Mouse (Mus musculus) testis, postnatal 14 days (tissue): ENCODE measurements around the gene Swi5.
"Not testable (repeated sequence)": the region's sequence is repeated elsewhere in the genome, so short reads cannot be mapped to it uniquely, and the experiment has no call there.

Experiments used
- DNase-seq: peaks from one replicate; pipeline ENCODE4 v3.0.0; 2021; ENCODE audit warnings: low spot score

Swi5 gene

GRCm38 (mm10) chr2:32311443-32312317 lies 23.8 kb upstream of the Swi5 start:
- DNase-seq, result no peak

DNA sequence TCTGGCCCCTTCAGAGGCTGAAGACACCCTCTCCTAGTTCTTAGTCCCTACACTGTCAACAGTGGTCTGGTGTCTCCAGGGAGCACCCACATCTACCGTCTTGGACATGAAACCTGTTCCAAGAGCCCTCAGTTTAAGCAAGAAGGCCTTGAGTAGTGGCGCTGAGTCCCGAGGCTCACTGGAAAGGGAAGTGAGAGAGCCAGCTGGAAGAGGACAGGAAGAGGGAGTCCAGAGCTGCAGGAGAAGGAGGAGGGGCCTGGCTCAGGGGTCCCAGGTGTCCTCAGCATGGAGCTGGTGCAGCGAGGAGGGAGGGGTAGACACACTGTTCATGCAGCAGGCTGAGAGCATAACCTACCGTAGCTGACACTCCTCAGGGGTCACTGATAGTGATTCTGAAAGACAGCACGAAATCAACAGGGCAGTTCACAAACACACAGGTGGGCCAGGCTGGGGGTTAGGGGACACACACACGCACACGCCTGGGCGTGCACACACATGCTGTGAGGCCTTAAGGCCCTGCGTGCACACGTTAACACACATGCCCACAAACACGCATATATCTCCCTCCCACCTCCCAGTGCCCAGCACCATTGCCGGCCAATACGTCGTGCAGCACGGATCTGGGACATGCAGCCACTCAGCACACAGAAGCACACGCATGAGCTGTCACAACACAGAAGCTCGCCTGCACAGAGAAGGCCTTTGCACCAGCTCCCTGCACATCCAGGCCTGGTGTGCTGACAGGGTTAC lies 22.4 kb upstream of the Swi5 start:
- DNase-seq, result no peak

DNA sequence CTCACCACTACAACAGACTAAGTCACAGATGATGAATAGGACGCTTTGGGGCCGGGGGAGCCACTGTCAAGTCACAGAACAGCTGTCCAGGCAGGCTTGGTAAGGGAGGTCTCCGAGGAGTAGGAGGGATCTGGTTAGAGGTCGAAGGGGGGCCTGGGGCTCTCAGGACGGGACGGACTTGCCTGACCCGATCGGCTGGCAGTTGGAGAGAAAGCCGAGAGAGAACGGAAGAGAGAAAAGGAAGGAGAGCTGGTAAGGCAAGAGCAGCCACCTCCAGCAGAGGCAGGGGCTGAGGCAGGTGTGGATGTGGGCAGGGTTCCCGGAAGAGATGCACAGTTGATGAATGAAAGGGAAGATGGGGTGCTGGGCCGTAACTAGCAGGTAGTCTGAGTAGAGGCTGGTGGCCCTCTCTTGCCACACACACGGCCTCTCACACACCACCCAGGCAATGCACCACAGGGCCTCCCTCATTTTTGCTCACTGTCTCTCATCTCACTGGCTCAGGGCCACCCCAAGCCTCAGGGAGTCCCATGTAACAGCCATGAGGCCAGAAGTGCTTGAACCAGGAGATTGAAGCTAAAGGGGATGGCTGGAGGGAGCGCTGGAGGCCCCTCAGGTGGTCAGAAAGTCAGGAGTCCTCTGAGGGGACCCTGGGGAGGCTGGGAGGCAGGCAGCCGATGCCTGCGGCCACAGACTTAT lies 21.1 kb upstream of the Swi5 start:
- DNase-seq, result no peak

GRCm38 (mm10) chr2:32307941-32308760 lies 20.3 kb upstream of the Swi5 start:
- DNase-seq, result no peak

- DNase-seq, result no peak
These were observed 19.4 kb upstream of the Swi5 start for GRCm38 (mm10) chr2:32307247-32307798.

- DNase-seq, result no peak
These were observed 18.3 kb upstream of the Swi5 start for GRCm38 (mm10) chr2:32306176-32306575.

GRCm38 (mm10) chr2:32305668-32306067 lies 17.8 kb upstream of the Swi5 start:
- no peak for DNase-seq

DNA sequence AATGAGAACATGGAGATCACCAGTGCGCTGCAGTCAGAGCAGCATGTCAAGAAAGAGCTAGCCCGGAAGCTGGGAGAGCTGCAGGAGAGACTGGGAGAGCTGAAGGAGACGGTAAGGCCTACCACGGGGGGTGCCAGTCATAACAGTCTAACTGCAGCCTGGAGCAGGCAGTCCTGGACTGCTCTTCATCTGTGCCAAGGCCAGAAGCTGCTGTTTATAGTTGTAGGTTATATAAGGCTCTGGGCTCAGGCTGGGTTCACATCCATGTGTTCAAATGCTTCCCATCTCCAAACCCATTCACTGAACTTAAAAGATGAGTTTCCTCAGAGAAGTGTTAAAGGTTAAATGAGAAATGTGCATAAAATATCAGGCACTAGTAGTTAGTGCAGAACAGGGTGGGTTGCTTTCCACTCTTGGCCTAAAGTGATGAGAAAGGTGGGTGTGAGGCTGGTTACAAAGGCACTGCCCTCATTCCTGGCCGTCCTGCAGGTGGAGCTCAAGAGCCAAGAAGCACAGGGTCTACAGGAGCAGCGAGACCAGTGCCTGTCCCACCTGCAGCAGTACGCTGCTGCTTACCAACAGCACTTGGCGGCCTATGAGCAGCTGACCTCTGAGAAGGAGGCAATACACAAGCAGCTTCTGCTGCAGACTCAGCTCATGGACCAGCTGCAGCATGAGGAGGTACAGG lies 16.4 kb upstream of the Swi5 start:
- DNase-seq, result no peak

DNA sequence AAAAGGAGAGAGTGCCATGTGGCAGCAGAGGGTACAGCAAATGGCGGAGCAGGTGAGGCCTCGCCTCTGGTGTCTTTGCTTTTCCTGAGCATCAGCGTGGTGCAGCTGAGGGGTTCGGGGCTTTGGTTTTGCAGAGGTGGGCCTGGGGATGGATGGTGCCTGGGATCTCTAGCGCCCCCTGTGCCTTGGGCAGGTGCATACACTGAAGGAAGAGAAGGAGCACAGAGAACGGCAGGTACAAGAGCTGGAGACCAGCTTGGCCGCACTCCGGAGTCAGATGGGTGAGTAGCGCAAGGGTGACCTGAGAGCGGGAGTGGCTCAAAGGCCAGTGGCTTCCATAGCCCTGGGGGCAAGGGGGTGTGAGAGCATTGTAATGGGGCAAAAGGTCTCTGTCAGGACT lies 15.1 kb upstream of the Swi5 start:
- DNase-seq, result no peak

DNA sequence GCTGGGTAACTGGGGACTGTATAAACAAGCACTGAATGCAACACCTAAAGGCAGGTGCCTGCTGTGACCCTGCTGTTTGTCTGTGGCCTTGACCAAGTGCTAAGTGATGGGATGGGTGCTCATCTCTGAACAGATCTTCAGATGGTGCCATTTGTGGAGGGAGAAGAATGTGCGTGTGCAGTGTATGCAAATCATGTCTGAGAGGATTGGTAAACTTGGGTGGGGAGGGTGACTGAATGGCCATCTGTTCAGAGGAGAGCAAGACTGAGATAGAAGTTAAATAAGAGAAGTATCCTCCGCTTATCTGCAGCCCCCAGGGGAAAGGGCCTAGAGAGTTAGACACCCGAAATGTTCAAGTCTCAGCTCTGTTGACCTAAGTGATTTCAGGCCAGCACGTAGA lies 11.6 kb upstream of the Swi5 start:
- DNase-seq, result no peak

DNA sequence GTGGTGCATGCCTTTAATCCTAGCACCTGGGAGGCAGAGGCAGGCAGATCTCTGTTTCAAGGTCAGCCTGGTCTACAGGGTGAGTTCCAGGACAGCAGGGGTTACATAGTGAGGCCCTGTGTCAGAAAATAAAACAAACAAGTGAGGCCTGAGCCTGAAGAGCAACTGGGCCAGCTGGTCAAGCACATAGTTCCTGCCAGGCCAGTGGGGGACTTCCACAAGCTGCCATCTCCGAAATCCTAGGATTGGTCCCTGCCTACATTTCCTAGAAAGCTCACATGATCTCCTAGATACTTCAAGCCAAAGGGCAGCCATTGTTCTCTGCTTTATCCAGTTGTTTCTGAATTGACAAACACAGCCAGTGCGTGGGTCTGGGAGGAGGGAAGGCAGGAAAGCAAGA lies 8.0 kb upstream of the Swi5 start:
- DNase-seq, result not testable (repeated sequence)

GRCm38 (mm10) chr2:32295285-32295684 lies 7.4 kb upstream of the Swi5 start:
- no peak for DNase-seq

GRCm38 (mm10) chr2:32294348-32294747 lies 6.5 kb upstream of the Swi5 start:
- DNase-seq, result no peak

- no peak for DNase-seq
These were observed 1.7 kb upstream of the Swi5 start for GRCm38 (mm10) chr2:32289578-32289977.

- no peak for DNase-seq
These were observed 576 bp upstream of the Swi5 start for GRCm38 (mm10) chr2:32288371-32288931.

DNA sequence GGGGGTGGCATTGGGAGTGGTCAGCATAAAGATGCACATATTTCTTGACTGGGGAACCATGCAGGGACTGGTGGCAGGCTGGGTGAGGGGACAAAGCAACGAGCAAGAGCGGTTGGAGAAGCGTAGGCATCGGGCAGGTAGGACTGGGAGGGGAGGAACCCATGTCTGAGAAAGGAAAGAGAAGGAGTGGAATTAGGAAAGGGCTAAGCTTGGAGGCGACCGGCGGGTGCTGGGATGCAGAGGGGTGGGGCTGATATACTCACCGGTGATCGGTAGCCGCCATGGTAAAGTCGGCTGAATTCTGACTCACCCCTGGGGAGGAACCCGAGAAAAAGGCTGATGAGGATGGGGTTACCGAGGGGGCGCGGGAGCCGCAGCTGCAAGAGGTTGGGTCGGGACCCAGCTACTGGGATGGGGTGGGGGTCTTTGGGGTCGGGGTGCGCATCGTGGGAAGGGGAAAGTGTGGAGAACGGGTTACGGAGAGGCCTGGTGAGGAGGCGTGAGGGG lies 488 bp downstream of the Swi5 start, which contains the start of gene Golga2:
TSS of gene Golga2 (plus strand) at position 51 of the 507 bp plus-strand sequence.
- no peak for DNase-seq

DNA sequence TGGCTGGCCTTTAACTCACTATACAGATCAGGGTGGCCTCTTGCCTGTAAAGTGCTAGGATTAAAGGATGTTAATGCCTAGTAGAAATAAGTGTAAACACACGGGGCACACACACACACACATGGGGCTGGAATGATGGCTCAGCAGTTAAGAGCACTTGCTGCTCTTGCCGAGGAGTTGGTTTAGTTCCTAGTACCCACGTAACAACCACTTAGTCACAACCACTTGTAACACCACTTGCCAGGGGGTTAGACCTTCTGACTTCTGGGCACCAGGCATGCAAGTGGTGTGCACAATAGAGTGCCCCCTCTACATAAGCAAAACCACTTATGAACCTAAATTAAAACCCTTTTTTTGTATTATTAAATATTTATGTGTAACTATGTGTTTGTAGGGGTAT lies 3.9 kb downstream of the Swi5 start:
- DNase-seq, result no peak

- peak; percentile 41 for DNase-seq
These were observed 5.1 kb downstream of the Swi5 start for GRCm38 (mm10) chr2:32282727-32283126.

DNA sequence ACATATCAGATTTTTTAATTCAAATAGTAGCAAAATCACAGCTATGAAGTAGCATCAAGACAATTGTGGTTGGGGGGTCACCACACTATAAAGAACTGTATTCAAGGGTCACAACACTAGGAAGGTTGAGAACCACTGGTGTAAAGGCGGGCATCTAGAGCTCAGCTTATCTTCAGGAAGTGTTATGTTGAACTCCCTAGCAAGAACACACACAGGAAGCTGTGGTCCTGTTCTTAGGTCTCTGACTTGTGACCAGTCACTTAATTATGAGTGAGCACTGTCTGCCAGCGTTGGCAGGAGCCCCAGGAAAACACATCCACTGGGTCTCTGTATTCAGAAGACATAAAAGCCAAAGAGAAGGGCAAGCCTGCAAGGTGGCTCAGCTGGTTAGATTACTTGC lies 5.6 kb downstream of the Swi5 start:
- DNase-seq, result no peak

- DNase-seq, result no peak
These were observed 12.1 kb downstream of the Swi5 start for GRCm38 (mm10) chr2:32275823-32276222.
